Mouse (Mus musculus) C2C12 (cell line): ENCODE results near the gene Mrln. TPM values are rescaled to one million over a fixed set of nuclear protein-coding genes. Genes with fewer than 3 reads are reported as not detected.

Source experiments
- H3K27me3 ChIP-seq: one replicate; pipeline ENCODE4 v1.6.1; 2011; ENCODE audit not compliant: control insufficient read depth, insufficient read depth, insufficient read length
- H3K36me3 ChIP-seq: one replicate; pipeline ENCODE4 v1.6.1; 2011; ENCODE audit not compliant: control insufficient read depth, insufficient read depth
- H3K4me3 ChIP-seq: one replicate; pipeline ENCODE4 v1.5.1; 2011; ENCODE audit warnings: mild to moderate bottlenecking, control low read depth; ENCODE audit not compliant: poor library complexity, insufficient read depth, severe bottlenecking
- H3K79me2 ChIP-seq: one replicate; pipeline ENCODE4 v1.6.1; 2011; ENCODE audit not compliant: control insufficient read depth, insufficient read depth
- H3K79me3 ChIP-seq: one replicate; pipeline ENCODE4 v1.6.1; 2011; ENCODE audit warnings: low read depth, control low read depth
- H3ac ChIP-seq: one replicate; pipeline ENCODE3; 2011; ENCODE audit warnings: low read depth; ENCODE audit not compliant: control insufficient read depth, insufficient read length
- CEBPB ChIP-seq: IDR thresholded peaks from one replicate; pipeline ENCODE4 v1.6.1; 2011; ENCODE audit warnings: low read depth, mild to moderate bottlenecking, control low read depth, moderate library complexity
- CTCF ChIP-seq: IDR thresholded peaks from one replicate; pipeline ENCODE4 v1.5.1; 2011; ENCODE audit not compliant: control insufficient read depth, insufficient read depth, insufficient read length
- FOSL1 ChIP-seq: IDR thresholded peaks from one replicate; pipeline ENCODE4 v1.8.0; 2011; ENCODE audit warnings: mild to moderate bottlenecking, low read length; ENCODE audit not compliant: poor library complexity, insufficient read depth, severe bottlenecking
- MAX ChIP-seq: IDR thresholded peaks from one replicate; pipeline ENCODE4 v1.6.1; 2011; ENCODE audit warnings: mild to moderate bottlenecking, control low read depth
- MYOD1 ChIP-seq: IDR thresholded peaks from one replicate; pipeline ENCODE4 v1.6.1; 2011; ENCODE audit warnings: low read depth; ENCODE audit not compliant: control insufficient read depth, insufficient read length
- MYOG ChIP-seq: IDR thresholded peaks from one replicate; pipeline ENCODE4 v1.6.1; 2011; ENCODE audit not compliant: control insufficient read depth, insufficient read length; ENCODE audit errors: extremely low read depth
- USF1 ChIP-seq: IDR thresholded peaks from one replicate; pipeline ENCODE4 v1.6.1; 2011; ENCODE audit warnings: low read depth, mild to moderate bottlenecking, control low read depth, moderate library complexity
- polyA plus RNA-seq: library from polyadenylated mRNA; unstranded; fragments of >200 nt; fragmentation: generic; extraction: Trizol; gene quantifications from one replicate; pipeline ENCODE4 v1.2.1, GENCODE M21; 2012; ENCODE audit warnings: missing spikeins

Mrln gene
- polyA plus RNA-seq, 1 experiment: 2.5 TPM

DNA sequence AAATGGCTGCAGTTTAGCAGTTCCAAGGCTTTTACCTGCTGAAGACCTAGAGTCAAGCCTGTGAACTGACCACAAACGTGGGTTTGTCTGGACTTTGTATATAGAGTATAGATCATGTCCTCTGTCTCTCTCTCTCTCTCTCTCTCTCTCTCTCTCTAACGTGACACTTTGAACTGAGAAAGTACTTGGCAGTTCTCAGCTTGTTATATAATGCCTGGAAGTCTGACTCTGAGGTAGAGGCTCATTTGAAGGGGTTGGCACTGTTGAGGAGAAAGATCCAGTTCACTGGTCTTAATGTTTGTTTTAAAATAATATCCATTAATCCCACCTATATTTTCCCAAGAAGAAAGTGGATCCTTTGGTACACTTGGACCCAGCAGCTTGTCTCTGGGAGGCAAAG is 33.5 kb downstream of the Mrln start:
- TF ChIP-seq MAX: no peak
- TF ChIP-seq MYOD1: no peak
- no peak for TF ChIP-seq CEBPB
- no peak for TF ChIP-seq MYOG
- TF ChIP-seq FOSL1: no peak
- TF ChIP-seq USF1: no peak
- TF ChIP-seq CTCF: no peak
- Histone ChIP-seq H3K4me3 (no peak overlapping the region), H3K27me3 (peaks cover 3% of the 10 kb centered on the region), H3K36me3 (no peaks in the 10 kb centered on the region), H3ac (no peak overlapping the region), H3K79me3 (no peaks in the 10 kb centered on the region), H3K79me2 (no peaks in the 10 kb centered on the region)

DNA sequence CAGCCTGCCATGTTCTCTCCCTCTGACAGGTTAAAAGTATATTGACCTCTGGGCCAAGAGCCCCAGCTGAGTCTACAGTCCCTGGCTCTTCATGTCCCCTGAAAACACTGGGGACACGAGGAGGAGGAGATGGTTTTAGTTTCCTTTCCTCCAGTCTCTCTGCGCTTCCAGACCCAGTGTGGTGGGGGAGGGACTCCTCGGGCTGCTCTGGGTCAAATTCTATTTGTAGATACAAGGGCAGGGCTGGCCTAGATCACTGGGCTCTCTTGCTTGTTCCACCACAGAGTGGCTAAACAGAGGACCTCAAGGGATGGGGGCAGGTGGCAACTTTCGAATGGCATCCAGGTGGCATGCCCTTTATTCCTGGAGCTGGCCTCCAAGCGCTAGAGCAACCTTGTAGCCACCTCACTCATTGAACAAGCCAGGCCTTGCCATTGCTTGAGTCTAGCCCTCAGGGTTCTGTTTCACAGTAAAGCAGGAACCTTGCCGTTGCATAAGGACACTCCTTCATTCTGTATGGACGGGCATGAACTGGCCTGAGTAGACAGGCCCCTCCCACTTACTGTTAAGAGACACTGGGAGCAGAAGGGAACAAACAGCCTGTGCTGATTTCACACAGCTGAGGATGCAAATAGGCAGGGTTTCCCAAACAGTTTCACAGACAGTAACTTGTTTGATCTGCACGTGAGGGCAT is 38.4 kb downstream of the Mrln start:
- Histone ChIP-seq H3K79me3 (no peaks in the 10 kb centered on the region), H3K4me3 (no peak overlapping the region), H3K36me3 (no peaks in the 10 kb centered on the region), H3K79me2 (no peaks in the 10 kb centered on the region), H3ac (no peak overlapping the region), H3K27me3 (peaks cover 27% of the 10 kb centered on the region)
- TF ChIP-seq CTCF (no peak), USF1 (no peak), MAX (no peak), FOSL1 (no peak), MYOD1 (no peak), MYOG (no peak), CEBPB (no peak)

- Histone ChIP-seq H3K36me3 (no peaks in the 10 kb centered on the region), H3ac (no peak within 1 kb of the TSS), H3K4me3 (no peak within 1 kb of the TSS), H3K27me3 (peaks cover 27% of the 10 kb centered on the region), H3K79me2 (no peaks in the 10 kb centered on the region), H3K79me3 (no peaks in the 10 kb centered on the region)
- TF ChIP-seq USF1 (no peak), MAX (no peak), MYOG (no peak), CTCF (no peak), FOSL1 (no peak), CEBPB (no peak), MYOD1 (no peak)
These were observed 40.6 kb downstream of the Mrln start, which contains the start of gene Slc16a9 for GRCm38 (mm10) chr10:70244921-70245558. Slc16a9 (plus strand) TSS chr10:70245100.

- peaks cover 27% of the 10 kb centered on the region for H3K27me3 ChIP-seq
- no peak overlapping the region for H3K4me3 ChIP-seq
- no peak for TF ChIP-seq CEBPB
- TF ChIP-seq MYOD1: no peak
- no peak for TF ChIP-seq MYOG
- TF ChIP-seq CTCF: no peak
- no peak for TF ChIP-seq FOSL1
- TF ChIP-seq USF1: no peak
- no peak for TF ChIP-seq MAX
- no peaks in the 10 kb centered on the region for H3K79me2 ChIP-seq
- no peak overlapping the region for H3ac ChIP-seq
- H3K79me3 ChIP-seq: no peaks in the 10 kb centered on the region
- H3K36me3 ChIP-seq: no peaks in the 10 kb centered on the region
These were observed 41.1 kb downstream of the Mrln start for GRCm38 (mm10) chr10:70245559-70245945.

GRCm38 (mm10) chr10:70246076-70246475 is 41.6 kb downstream of the Mrln start:
- Histone ChIP-seq H3K27me3 (peaks cover 27% of the 10 kb centered on the region), H3K79me2 (no peaks in the 10 kb centered on the region), H3K79me3 (no peaks in the 10 kb centered on the region), H3ac (no peak overlapping the region), H3K36me3 (no peaks in the 10 kb centered on the region), H3K4me3 (no peak overlapping the region)
- TF ChIP-seq MYOG (no peak), FOSL1 (no peak), MYOD1 (no peak), CTCF (no peak), USF1 (no peak), MAX (no peak), CEBPB (no peak)
